Mouse (Mus musculus) hindbrain, embryonic 11.5 days (tissue): Measurements from ENCODE around the gene Mcl1. TPM values are rescaled to one million over a fixed set of nuclear protein-coding genes. Genes with fewer than 3 reads are reported as not detected.

Source experiments
- ATAC-seq: fragments of 200-750 bp; cut with Nextera tagmentation; 2 replicates; pipeline ENCODE4 v1.8.0; 2017; ENCODE audit warnings: mild to moderate bottlenecking, moderate TSS enrichment, moderate library complexity; ENCODE audit not compliant: low FRiP score
- DNase-seq: peaks from one replicate; pipeline ENCODE4 v3.0.0-alpha.2; 2015; ENCODE audit warnings: low spot score
- H3K27ac ChIP-seq: fragments of 300-500 bp; sonication (generic); 2 replicates; pipeline ENCODE4 v1.5.1; 2014; ENCODE audit warnings: mild to moderate bottlenecking, low read depth, low read length
- H3K27me3 ChIP-seq: fragments of 300-500 bp; sonication (generic); 2 replicates; pipeline ENCODE4 v1.6.1; 2014; ENCODE audit warnings: mild to moderate bottlenecking, low read length, moderate library complexity, mixed read lengths; ENCODE audit not compliant: control insufficient read depth, insufficient read depth
- H3K36me3 ChIP-seq: fragments of 300-500 bp; sonication (generic); 2 replicates; pipeline ENCODE4 v1.6.1; 2014; ENCODE audit warnings: mild to moderate bottlenecking, low read length, moderate library complexity, mixed read lengths; ENCODE audit not compliant: control insufficient read depth, insufficient read depth
- H3K4me1 ChIP-seq: fragments of 300-500 bp; sonication (generic); replicated peaks from 2 replicates; pipeline ENCODE4 v1.6.1; 2014; ENCODE audit warnings: low read length, mixed read lengths; ENCODE audit not compliant: control insufficient read depth, insufficient read depth
- H3K4me2 ChIP-seq: fragments of 300-500 bp; sonication (generic); replicated peaks from 2 replicates; pipeline ENCODE4 v1.6.1; 2014; ENCODE audit warnings: mild to moderate bottlenecking, low read depth, low read length
- H3K4me3 ChIP-seq: fragments of 300-500 bp; sonication (generic); 2 replicates; pipeline ENCODE4 v1.5.1; 2014; ENCODE audit warnings: low read depth, low read length
- H3K9ac ChIP-seq: fragments of 300-500 bp; sonication (generic); 2 replicates; pipeline ENCODE4 v1.6.1; 2014; ENCODE audit warnings: low read depth, low read length
- H3K9me3 ChIP-seq: fragments of 300-500 bp; sonication (generic); 2 replicates; pipeline ENCODE4 v1.6.1; 2016; ENCODE audit warnings: low read length; ENCODE audit not compliant: control insufficient read depth
- WGBS: fragments of 180-500 bp; shearing (Covaris S2); extraction: QIAGEN DNeasy Blood & Tissue Kit; methylation state at CpG from one replicate; pipeline ENCODE4 v1.1.7; 2014; 5-methylcytosine and 5-hydroxymethylcytosine counted together
- polyA plus RNA-seq: library from polyadenylated mRNA; unstranded; fragments of >200 nt; fragmentation: Nextera tagmentation; extraction: Ambion mirVana; gene quantifications from 2 replicates; pipeline ENCODE4 v1.2.1, GENCODE M21; 2014

Mcl1 gene
- polyA plus RNA-seq, 1 experiment from 2014 or later, result 76.1 TPM

DNA sequence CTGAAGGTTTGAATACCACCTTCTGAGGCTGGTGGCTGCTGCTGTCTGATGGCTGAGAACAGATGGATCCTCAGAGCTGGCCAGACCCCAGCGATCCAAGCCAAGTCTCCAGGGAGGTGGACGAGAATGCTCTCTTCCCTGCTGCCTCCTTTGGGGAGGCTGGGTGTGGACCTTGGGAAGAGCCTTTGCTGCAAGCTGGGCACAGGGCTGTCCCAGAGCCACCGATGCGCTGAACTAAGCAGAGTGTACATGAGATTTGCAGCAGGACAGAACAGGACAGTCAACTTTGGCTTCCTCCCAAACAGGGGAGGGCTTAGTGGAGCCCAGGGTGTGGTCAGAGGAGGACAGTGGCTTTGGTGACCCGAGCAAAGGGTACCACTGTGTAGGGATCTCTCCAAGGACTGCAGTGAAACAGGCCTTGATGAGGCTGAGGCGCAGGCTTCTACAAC, 41.7 kb downstream of the Mcl1 start:
- Histone ChIP-seq H3K4me1 (peaks cover 7% of the 10 kb centered on the region; the same call in 1 of the 2 replicates), H3K9me3 (no peaks in the 10 kb centered on the region), H3K4me3 (no peak overlapping the region), H3K27me3 (no peaks in the 10 kb centered on the region), H3K9ac (no peak overlapping the region), H3K27ac (no peak overlapping the region), H3K4me2 (no peak overlapping the region), H3K36me3 (no peaks in the 10 kb centered on the region)
- DNase-seq (no peak), ATAC-seq (no peak)
- WGBS, result 50% methylated on average over 6 of the region's 6 CpGs

DNA sequence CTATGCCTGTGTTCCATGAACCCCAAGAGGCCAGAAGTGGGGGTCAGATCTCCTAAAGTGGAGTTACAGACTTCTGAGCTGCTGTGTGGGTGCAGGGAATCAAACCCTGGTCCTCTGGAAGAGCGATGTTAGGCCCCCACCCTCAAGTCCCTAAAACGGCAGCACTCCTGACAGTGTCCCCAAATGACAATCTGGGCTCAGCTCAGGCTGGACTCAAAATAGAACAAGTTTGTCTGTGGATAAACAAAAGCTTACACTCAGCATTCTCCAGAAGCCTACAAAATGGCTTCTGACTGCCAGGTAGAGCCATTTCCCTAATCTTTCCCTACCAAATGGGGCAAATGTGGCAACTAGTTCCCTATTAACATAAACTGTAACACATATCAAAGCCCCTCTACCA, 42.5 kb downstream of the Mcl1 start:
- Histone ChIP-seq H3K4me2 (no peak overlapping the region), H3K27ac (no peak overlapping the region), H3K36me3 (no peaks in the 10 kb centered on the region), H3K9me3 (no peaks in the 10 kb centered on the region), H3K9ac (no peak overlapping the region), H3K4me1 (peaks cover 4% of the 10 kb centered on the region; the same call in 1 of the 2 replicates), H3K27me3 (no peaks in the 10 kb centered on the region), H3K4me3 (no peak overlapping the region)
- DNase-seq, result no peak
- 82% methylated on average over 2 of the region's 2 CpGs for WGBS
- ATAC-seq, result no peak

DNA sequence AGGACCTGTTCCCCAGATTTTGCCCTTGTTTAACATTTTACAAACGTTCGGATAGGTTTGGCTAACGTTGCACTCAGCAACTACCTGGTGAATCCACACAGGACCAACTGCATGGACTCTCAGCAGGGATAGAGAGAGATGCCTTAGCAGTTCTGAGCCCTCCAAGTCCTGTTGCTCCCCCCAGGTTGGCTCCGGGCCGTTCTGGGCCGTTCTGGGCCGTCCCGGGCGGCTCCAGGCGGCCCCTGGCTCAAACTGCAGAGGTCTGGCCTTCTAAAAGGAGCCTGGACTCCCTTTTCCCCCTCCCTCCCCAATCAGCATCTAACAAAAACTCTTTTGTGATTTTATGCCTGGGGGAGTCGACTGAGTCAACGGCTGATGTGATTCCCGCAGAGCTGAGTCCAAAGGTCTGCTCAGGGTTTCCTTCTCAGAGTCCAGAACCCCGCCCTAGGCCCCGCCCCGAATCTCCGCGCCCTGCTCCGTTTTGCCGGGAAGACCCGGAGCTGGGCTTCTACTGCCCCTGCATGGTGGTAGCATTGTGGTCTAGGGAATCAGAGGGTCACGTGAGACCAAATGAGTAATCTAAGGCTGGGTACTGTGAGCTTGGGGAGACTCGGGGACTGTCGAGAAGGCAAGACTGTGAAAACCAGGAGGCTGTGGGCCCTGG, 43.4 kb downstream of the Mcl1 start:
- no peaks in the 10 kb centered on the region for H3K9me3 ChIP-seq
- H3K27me3 ChIP-seq, result no peaks in the 10 kb centered on the region
- no peaks in the 10 kb centered on the region for H3K36me3 ChIP-seq
- peak; percentile 86 for ATAC-seq
- H3K4me2 ChIP-seq, result peak overlapping the region; percentile 39
- peak overlapping the region; percentile 55 for H3K9ac ChIP-seq
- peaks cover 4% of the 10 kb centered on the region; the same call in 1 of the 2 replicates for H3K4me1 ChIP-seq
- H3K27ac ChIP-seq, result 0 out of 2 replicates have a peak overlapping the region, but pooled peaks have one; percentile 51
- H3K4me3 ChIP-seq, result peak overlapping the region; percentile 18
- peak; percentile 80 for DNase-seq
- 3% methylated on average over 24 of the region's 24 CpGs for WGBS

DNA sequence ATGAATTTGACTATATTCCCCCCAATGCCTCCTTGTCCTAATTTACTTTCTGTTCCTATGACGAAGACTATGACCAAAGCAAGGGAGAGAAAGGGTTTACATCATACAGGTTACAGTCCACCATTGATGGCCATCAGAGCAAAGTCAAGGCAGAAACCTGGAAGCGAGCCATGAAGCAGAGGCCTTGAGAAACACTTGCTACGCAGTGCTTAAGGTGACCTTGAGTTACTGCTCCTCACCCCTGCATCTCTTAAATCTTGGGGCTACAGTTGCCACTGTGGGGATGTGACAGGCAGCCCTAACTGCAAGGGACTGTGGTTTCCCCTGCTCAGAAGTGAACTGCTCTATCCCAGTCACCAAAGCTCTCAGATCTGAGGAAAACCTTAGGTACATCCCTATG, 44.7 kb downstream of the Mcl1 start:
- no peak overlapping the region for H3K9ac ChIP-seq
- ATAC-seq (no peak), DNase-seq (no peak)
- WGBS, result 96% methylated on average over 3 of the region's 3 CpGs
- peaks cover 4% of the 10 kb centered on the region; the same call in 1 of the 2 replicates for H3K4me1 ChIP-seq
- no peaks in the 10 kb centered on the region for H3K36me3 ChIP-seq
- no peaks in the 10 kb centered on the region for H3K9me3 ChIP-seq
- H3K27ac ChIP-seq, result no peak overlapping the region
- H3K4me3 ChIP-seq, result no peak overlapping the region
- H3K4me2 ChIP-seq, result no peak overlapping the region
- H3K27me3 ChIP-seq, result no peaks in the 10 kb centered on the region

DNA sequence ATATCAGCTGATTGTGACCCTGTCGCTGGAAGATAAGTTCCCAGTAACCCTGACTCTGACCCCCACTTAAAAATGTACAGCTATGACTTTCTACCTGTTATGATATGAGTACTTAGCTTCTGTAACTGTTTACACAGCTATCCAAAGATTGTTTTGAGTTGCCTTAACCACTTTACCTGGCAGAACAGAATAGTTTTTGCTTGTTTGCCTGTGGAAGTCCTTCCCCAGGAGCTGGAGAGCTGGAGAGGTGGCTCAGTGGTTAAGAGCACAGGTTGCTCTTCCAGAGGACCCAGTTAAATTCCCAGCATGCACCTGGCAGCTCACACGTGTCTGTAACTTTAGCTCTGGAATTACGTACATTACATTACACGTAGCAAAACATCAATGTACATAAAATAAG, 46.0 kb downstream of the Mcl1 start:
- Histone ChIP-seq H3K9me3 (no peaks in the 10 kb centered on the region), H3K4me1 (peaks cover 4% of the 10 kb centered on the region; the same call in 1 of the 2 replicates), H3K27me3 (no peaks in the 10 kb centered on the region), H3K4me2 (no peak overlapping the region), H3K9ac (no peak overlapping the region), H3K27ac (no peak overlapping the region), H3K36me3 (no peaks in the 10 kb centered on the region), H3K4me3 (no peak overlapping the region)
- 88% methylated on average over 4 of the region's 4 CpGs for WGBS
- ATAC-seq (no peak), DNase-seq (no peak)

DNA sequence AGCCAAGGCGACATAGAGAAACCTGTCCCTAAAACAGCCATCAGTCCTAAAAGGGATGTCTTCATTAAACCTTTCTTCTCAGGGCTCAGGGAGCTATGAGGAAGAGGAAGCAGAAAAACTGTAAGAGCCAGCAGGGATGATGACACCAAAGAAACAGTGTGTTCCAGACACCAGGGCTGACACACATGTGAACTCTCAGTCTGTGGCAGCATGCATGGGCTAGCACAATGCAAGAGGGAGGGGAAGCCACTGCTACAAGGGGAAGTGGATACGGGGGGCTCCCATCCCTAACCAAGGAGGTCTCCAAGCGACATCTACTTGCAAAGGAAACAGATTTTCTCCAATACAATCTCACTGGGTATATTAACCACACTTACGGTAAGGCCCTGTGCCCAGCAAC, 47.7 kb downstream of the Mcl1 start:
- no peaks in the 10 kb centered on the region for H3K27me3 ChIP-seq
- 92% methylated on average over 4 of the region's 4 CpGs for WGBS
- H3K4me3 ChIP-seq, result no peak overlapping the region
- peaks cover 4% of the 10 kb centered on the region; the same call in 1 of the 2 replicates for H3K4me1 ChIP-seq
- no peaks in the 10 kb centered on the region for H3K9me3 ChIP-seq
- H3K27ac ChIP-seq, result no peak overlapping the region
- ATAC-seq, result no peak
- no peaks in the 10 kb centered on the region for H3K36me3 ChIP-seq
- H3K4me2 ChIP-seq, result no peak overlapping the region
- H3K9ac ChIP-seq, result no peak overlapping the region
- DNase-seq, result no peak

DNA sequence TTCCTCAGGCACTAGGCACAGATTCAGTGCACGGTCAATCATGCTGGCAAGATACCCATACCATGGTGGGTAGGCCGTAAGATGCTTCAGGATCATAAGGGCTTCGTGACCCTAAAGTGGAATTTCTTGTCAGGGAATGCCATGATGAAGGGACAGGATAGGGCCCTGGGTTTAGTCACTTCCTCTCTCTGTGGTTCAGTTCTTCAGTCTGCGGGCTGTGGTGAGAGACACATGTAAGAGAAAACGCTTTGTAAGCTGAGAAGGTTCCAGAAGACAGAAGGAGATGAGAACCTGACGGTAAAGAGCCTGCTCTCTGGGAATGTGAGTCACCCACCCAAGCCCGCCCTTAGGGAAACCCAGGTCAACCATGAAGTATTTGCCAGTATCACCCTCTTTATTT, 48.9 kb downstream of the Mcl1 start:
- H3K4me1 ChIP-seq, result no peaks in the 10 kb centered on the region
- no peak overlapping the region for H3K9ac ChIP-seq
- ATAC-seq, result no peak
- no peaks in the 10 kb centered on the region for H3K36me3 ChIP-seq
- H3K27ac ChIP-seq, result no peak overlapping the region
- H3K27me3 ChIP-seq, result no peaks in the 10 kb centered on the region
- H3K4me2 ChIP-seq, result no peak overlapping the region
- 96% methylated on average over 7 of the region's 7 CpGs for WGBS
- no peak overlapping the region for H3K4me3 ChIP-seq
- DNase-seq, result no peak
- no peaks in the 10 kb centered on the region for H3K9me3 ChIP-seq

DNA sequence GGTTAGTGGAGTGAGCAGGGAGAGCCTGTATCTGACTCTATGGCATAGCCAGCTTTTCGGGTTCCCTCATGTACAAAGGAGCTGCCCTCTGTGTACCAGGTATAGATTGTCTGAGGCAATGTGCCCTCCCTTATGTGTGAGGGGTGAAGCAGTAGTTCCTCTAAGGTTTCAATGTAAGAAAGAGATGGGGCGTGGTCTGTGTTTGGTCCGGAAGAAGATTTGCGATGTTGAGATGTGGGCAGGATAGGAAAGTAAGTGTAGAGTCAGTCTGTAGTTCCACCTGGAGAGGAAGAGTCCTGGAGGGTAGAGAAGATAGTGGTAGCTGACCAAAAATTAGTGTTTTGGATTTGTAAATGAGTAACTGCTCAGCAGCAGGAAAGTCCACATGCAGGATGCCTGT, 50.5 kb downstream of the Mcl1 start:
- Histone ChIP-seq H3K36me3 (no peaks in the 10 kb centered on the region), H3K27me3 (no peaks in the 10 kb centered on the region), H3K4me2 (no peak overlapping the region), H3K4me3 (no peak overlapping the region), H3K4me1 (no peaks in the 10 kb centered on the region), H3K9me3 (no peaks in the 10 kb centered on the region), H3K27ac (no peak overlapping the region), H3K9ac (no peak overlapping the region)
- ATAC-seq (no peak), DNase-seq (no peak)
- WGBS, result 93% methylated on average over 4 of the region's 4 CpGs

DNA sequence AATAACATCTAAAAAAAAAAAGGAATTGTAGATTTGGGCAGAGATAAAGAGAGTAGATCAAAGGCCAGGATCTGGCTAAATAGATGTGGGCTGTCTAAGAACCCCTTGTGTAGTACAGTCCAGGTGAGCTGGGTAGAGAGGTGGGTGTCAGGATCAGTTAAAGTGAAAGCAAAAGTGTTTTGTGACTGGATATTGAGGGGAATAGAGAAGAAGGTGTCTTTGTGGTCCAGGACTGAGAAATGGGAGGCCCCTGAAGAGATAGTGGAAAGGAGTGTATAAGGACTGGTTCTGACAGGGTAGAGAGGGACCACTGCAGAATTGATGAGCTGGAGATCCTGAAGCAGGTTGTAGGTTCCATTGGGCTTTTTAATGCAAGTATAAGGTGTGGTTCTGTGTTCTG, 51.4 kb downstream of the Mcl1 start:
- Histone ChIP-seq H3K27me3 (no peaks in the 10 kb centered on the region), H3K4me1 (no peaks in the 10 kb centered on the region), H3K36me3 (no peaks in the 10 kb centered on the region), H3K9me3 (no peaks in the 10 kb centered on the region), H3K4me3 (no peak overlapping the region), H3K27ac (no peak overlapping the region), H3K9ac (no peak overlapping the region), H3K4me2 (no peak overlapping the region)
- ATAC-seq (no peak), DNase-seq (no peak)
